Mouse (Mus musculus) adrenal gland (tissue): ENCODE measurements around the gene Rgs12.

ENCODE experiments used
- intact Hi-C: fragments of 180-260 bp; cut with DNase I; formaldehyde crosslinking; loops from one replicate; pipeline ENCODE4 v1.15.1; 2025

Rgs12 gene

DNA sequence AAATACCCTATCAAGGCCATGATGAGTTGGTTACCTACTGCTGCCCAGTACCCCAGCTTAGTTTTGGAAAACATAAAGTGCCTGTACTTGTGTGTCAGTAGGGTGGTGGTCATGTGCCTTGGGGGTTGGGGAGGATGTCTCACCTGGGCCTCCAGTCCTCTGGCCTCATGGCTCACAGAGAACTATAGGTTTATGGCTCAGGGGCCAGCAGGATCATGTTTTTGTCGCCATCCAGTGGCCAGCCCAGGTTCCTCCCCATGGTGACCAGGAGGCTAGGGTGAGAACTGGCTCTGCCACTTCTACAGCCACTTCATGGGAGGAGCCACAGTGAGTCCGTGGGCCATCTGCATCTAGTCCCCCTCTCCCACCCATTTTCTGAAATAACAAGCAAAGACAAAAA lies 75.7 kb downstream of the Rgs12 start:
- intact Hi-C loops = loop anchor here (2.0 to 5.0 kb wide), 2 partner anchors 38 to 108 kb away; no protein-coding TSS in a partner anchor

DNA sequence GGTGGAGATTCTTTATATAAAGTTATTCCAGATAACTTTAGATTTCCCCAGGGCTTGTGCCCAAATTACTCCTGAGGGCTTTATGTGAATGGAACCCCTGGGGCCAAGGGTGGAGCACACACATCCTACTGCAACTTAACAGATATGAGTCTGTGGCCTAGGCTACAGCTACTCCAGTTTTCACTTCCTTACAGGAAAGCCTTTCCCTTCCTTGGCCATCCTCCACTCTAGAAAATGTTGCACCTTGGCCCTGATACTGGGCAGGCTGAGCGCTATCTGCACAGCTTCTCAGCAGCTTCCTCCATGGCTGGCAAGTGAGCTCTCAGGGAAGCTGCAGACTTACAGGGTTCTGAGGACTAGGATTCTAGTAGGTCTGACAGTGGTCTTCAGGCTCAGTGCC lies 80.1 kb downstream of the Rgs12 start:
- intact Hi-C loops = loop anchor here (5.0 kb wide), 1 partner anchor 112 kb away; no protein-coding TSS in a partner anchor

DNA sequence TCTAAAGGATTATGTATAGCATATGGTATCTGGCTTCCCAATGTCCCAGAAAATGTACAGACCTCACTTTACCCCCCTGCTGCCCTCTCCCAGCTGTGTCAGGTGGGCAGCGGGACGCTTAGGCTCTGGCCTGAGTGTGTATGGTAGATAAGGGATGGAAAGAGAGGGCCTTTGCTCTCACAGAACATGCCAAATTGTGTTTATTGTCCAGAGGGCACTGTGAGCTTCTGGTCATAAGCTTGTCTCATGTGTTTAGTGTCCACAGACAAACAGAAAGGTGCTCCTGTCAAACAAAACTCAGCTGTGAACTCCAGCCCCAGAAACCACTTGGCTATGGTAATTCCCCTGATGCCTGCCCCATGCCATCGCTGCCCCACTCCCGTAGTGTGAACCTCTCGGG lies 80.5 kb downstream of the Rgs12 start:
- intact Hi-C loops = loop anchor here (5.0 kb wide), 1 partner anchor 112 kb away; no protein-coding TSS in a partner anchor

DNA sequence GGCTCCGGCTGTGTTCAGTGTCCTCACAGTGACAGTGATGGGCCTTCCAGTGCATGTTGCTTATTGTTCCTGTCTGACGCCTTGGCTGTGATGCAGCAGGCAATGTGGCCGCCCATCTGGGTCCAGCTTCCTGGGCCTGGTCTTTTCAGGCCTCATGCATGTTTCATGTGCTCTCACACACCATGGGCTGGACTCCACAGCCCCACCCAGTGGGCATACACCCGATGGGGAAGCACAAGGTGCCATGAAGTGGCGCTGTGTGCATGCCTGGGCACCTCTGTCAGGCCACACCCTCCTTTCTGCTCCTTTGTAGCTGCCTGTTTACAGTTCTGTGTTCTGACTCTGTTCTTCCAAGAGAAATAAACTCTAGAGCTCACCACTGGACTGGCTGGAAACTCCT lies 83.8 kb downstream of the Rgs12 start:
- intact Hi-C loops = no loop called here

DNA sequence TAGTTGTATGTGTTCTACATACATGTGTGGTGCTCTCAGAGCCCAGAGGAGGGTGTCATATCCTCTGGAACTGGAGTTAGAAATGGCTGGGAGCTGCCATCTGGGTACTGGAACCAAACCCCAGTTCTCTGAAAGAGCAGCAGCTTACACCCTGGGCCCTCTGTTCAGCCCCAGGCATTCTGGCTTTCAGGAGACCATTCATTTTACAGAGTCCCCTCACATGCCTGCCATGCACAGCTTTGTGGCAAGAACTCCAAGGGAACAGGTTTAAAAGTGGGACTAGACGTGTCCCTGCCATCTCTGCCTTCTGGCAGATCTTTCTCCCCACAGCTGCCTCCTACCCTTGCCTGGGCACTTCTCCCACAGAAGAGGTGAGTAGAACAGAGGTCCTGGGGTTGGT lies 84.4 kb downstream of the Rgs12 start:
- intact Hi-C loops = no loop called here

DNA sequence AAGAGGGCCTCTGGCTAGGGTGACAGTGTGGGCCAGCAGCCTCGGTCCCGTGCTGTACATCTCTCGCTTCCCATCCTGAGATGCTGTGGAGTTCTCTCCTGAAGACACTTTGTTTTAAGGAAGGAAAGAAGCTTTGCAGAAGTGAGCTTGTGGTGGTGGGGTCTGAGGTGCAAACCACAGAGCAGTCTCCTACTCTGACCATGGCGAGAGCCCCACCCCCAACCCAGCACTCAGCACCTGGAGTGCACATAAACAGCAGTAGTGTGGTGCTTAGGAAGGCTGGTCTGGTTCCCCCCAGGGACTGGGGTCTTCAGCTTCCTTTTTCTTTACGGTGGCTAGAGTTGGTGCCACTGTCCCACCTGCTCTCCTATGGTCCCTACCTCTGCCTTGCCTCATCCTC lies 85.9 kb downstream of the Rgs12 start:
- intact Hi-C loops = no loop called here

DNA sequence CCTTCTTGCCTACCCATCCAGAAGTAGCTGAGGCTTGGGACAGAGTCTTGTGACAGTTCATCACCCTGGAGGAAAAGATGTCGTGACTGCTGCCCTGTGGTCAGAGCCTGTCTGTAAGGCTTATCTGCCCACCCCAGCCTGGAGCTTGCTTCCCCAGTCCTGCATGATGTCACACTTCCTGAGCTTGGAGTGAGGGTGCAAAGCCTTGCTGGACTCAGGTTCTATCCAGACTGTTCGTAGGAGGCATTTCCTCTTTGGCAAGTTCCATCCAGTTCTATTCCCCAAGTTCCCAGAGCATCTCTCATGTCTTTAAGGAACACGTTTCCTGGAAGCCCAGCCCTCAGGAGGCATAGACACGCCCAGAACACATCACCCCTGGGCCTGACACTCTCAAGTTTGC lies 86.5 kb downstream of the Rgs12 start:
- intact Hi-C loops = no loop called here

DNA sequence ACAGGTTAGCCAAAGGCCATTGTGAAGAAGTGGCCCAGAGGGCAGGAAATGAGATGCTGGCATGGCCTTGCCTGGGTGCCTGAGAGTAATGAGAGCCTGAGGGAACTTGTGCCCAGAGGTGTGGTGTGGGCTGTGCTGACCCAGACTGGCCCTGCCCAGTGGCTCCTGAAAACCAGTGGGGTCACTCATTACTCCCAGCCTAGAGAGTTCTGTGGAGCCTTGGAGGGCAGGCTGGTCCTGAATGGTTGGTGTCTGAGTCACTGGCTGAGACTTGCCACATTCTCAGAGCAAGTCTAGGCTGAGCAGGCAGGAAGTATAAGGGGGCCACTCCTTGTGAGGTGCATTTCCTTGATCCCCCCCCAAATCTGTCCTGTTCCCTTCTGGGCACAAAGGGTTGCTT lies 88.2 kb downstream of the Rgs12 start:
- intact Hi-C loops = no loop called here

DNA sequence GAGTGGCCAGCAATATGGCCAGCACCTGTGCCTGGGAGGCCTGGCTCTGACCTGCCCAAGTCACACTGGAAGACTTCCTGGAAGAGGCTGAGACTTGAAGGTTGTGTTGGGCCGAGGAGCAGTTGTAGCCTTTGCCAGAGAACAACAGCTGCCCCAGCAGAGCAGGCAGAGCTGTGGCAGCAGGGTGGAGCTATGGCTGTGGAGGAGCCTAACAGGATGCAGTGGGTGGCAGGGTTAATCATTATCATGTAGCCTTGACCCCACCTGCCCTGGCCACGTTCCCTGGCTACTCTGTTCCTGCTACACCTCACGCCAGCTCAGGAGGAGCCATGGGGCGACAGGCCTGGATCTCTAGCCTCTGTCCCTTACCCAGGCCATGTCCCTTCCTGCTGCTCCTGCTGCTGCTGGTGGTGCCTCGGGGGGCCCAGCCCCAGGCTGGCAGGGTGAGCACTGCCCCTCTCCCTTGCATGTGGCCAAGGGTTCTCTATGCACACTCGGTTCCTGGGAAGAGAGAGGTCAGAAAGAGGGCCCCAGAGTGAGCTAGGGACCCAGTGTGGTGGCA lies 92.1 kb downstream of the Rgs12 start, which contains the start of gene Hgfac:
Gene Hgfac, plus strand, starts transcription at position 242 of the 562 bp plus-strand sequence.
- intact Hi-C loops = loop anchor here (5.0 kb wide), 1 partner anchor 54 kb away; no protein-coding TSS in a partner anchor

DNA sequence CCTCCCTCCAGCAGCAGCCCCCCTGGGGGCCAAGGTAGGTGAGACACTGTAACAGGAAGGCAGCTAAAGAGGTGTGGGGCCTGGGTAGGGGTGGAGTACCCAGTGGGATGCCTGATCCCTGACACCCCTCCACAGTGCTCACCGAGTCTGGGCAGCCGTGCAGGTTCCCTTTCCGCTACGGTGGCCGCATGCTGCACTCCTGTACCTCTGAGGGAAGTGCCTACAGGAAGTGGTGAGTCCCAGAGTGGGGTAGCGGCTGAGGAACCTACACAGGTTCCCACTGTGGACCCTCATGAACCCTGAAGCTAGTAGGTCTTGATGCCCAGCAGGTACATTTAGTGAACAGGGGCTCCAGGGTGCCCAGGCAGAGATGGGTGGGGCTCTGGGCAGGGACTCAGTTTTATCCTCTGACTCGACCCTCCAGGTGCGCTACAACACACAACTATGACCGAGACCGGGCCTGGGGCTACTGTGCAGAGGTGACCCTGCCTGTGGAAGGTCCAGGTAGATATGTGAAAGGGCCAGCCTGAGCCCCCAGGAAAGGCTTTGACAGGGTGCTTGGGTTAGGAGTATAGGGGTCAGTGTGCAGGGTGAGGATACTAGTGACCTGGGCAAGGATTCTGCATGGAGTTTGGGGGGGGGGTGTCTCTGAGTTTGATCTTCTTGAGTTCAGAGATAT lies 93.3 kb downstream of the Rgs12 start:
- intact Hi-C loops = loop anchor here (2.0 to 5.0 kb wide), 2 partner anchors 55 to 128 kb away; no protein-coding TSS in a partner anchor

DNA sequence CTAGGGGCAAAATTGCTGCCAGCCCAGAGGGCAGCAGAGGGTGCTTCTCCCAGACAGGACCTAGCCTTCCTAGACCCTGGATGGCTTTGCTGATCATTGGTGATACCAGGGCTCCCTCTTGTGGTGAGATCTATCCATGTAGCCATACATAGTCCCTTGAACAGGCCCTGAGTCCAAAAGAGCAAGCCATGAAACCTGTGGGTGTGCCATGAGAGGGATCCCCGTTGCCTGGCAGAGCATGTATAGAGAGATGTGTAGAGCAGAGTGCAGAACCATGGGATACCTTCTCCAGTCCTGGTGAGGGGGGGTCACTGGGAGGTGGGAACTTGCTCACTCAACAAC lies 93.8 kb downstream of the Rgs12 start:
- intact Hi-C loops = loop anchor here (2.0 to 5.0 kb wide), 2 partner anchors 56 to 128 kb away; no protein-coding TSS in a partner anchor

DNA sequence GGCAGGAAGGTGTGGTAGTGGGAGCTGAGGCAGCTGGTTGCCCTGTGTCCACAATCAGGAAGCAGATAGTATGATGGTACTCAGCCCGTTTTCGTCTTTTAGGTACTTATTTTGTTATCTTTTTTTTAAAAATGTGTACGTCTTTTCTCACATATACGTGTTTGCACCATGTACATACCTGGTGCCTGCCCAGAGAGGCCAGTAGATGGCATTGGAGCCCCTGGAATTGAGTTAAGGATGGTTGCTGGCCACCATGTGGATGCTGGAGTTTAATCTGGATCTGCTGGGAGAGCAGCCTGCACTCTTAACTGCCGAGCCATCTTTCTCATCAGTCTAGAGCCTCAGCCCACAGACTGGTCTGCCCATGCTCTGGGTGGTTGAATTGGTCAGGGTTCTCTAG lies 101.3 kb downstream of the Rgs12 start:
- intact Hi-C loops = loop anchor here (10.0 kb wide), 1 partner anchor 294 kb away; no protein-coding TSS in a partner anchor

DNA sequence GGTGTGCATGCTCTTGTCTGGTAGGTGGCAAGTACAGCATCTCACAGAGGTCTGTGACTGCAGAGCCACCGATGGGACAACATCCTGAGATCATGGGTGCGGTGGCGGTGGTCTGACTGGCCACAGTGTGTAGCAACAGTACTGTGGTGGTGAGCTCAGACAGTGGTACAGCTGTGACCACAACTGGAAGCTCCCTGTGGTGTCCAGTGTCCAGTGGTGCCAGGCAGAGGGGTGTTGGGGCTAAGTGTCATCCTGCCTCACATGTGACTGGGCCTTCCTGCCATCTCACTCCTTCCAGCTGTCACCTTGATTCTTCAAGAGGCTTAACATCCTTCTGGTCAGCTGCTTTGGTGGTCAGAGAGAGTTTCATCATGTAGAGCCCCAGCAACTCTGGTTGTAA lies 105.4 kb downstream of the Rgs12 start:
- intact Hi-C loops = loop anchor here (2.0 to 10.0 kb wide), 2 partner anchors 32 to 290 kb away; no protein-coding TSS in a partner anchor

DNA sequence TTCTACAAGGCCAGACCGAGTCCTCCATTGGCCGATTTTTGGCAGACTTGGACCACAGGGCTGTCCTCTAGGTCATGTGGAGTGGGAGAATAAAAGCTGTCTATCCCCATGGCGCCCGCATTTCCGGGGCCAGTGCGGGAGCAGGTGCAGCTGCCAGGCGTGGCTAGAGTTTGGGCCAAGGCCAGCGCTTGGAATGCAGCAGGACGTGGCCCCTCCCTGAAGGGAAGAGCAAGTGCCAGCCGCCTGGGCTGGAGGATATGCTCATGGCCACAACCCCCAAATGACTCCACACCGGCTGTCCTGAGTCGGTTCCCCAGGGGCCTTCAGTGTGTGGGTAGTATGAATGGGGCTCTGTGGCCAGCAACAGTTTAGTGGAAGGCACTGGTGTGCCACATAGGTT lies 105.8 kb downstream of the Rgs12 start:
- intact Hi-C loops = loop anchor here (2.0 to 10.0 kb wide), 2 partner anchors 32 to 290 kb away; no protein-coding TSS in a partner anchor

DNA sequence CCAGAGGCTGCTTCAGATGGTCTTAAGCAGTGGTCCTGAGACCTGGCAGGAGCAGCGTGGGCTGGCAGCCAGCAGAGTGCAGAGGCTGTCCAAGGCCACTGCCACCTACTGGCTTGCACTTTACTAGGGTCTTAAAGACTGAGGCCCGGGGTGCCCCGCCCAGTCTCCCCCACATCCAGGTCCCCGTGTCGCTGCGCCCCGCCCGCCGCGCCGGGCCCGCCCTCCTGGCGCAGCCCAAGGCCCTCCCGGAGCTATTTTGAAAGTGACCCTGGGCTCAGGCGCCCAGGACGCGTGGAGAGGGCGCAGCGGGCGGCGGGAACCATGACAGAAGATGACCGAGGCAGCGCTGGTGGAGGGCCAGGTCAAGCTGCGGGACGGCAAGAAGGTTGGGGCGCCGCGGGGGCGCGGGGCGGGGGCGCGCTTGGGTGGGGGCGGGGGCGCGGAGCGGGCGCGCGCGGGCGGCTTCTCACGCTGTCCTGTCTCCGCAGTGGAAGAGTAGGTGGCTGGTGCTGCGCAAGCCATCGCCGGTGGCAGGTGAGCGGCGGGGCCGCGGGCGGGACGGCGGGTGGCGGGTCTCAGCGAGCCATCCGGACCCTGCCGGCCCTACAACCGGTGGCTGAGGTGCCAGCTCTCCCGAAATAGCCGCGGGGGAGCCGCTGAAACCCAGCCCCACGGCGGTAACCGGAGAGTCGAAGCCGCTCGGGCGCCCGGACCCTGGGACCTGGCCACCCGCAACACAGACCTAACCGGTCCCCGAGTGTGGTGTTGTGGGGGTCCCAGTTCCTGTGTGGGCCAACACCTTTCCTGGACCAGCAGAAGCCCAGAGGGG lies 107.6 kb downstream of the Rgs12 start, which contains the start of gene Dok7:
Gene Dok7, plus strand, starts transcription at position 163 of the 829 bp plus-strand sequence.
- intact Hi-C loops = loop anchor here (10.0 kb wide), 1 partner anchor 288 kb away; no protein-coding TSS in a partner anchor

DNA sequence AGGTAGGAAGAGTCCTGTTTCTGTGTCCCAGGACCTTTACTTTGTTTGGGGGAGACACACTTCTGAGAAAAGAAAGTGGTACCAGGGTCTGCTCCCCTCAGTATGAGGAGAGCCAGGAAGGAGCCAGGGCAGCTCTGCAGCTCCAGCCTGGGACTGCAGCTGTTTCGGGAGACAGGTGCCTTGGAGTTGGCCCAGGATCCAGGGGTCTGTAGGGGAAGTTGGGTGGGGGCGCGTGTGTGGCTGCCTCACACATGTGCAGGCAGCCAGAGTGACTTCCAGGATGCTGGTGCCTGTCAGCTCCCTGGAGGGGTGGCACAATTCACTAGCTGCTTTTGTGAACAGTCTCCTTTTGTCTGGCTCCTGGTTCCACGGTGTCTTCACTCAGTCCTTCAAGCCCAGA lies 108.3 kb downstream of the Rgs12 start:
- intact Hi-C loops = loop anchor here (10.0 kb wide), 1 partner anchor 287 kb away; no protein-coding TSS in a partner anchor

DNA sequence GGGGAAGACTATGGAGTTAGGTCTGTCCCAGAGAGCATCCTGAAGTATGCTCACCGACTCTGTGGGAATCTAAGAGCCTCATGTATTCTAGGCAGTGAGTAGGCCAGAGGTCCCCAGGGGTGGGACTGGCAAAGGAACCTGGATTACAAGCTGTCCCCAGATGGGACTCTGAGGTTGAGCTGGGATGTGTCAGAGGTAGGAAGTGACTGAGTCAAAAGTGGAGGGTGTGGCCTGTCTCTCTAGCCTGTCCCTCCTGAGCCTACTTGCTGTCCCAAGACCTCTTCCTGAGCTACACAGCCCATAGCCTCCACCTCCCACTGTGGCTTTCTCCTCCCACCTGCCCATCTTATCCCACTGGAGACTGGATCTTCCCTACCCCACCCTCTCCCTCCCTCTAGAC lies 109.0 kb downstream of the Rgs12 start:
- intact Hi-C loops = loop anchor here (10.0 kb wide), 1 partner anchor 287 kb away; no protein-coding TSS in a partner anchor

DNA sequence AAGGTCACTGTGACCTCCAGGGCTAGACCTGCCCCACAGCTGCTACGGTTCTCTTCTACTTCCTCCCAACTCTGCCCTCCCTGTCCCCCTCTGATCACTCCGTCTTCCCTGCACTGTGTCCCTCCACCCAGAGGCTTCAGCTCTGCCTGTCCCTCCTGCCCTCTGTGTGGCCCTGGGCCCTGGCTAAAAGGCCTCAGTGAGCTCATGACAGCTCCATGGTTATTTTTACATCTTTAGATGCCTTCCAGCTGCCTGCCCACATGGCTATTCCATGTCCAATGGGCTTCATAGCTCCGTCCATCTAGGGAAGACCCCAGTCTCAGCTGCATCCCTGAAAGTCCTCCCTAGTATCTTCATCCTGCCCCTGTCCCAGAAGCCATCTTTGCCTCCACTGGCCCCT lies 110.9 kb downstream of the Rgs12 start:
- intact Hi-C loops = no loop called here

DNA sequence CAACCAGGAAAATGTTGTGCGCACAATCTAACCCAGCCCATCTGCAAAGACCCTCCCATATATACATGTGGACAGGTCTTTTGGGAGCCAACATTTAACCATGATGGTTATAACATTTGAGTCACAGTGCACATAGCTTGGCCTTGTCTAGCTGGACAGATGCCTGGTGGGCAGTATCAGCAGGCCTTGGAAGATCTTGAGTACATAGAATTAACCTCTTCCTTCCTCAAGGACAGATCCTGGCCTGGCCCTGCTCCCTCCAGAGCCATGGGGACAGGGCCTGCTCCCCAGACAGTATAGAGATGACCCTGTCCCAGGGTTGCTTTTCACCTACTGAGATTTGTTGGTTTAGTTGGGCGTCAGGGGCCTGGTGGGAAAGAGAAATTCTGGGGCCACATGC lies 120.6 kb downstream of the Rgs12 start:
- intact Hi-C loops = no loop called here

DNA sequence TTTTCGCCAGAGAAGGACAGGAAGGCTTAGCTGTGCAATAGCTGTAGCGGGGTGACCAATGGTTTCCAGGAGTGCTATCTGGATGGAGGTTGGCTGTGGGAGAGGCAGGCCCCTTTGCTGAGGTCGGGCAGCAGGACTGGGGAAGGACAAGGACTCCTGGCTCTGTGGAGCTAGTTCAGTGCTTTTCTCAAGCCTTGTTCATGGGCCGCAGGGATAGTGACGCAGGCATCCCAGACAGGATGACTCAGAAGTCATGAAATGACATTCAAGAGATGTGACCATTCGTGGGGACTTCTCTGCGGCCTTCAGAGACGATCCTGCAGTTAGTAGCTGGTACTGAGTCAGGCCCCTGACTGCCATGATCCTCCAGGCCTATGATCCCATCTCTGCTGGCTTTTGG lies 121.1 kb downstream of the Rgs12 start:
- intact Hi-C loops = no loop called here

DNA sequence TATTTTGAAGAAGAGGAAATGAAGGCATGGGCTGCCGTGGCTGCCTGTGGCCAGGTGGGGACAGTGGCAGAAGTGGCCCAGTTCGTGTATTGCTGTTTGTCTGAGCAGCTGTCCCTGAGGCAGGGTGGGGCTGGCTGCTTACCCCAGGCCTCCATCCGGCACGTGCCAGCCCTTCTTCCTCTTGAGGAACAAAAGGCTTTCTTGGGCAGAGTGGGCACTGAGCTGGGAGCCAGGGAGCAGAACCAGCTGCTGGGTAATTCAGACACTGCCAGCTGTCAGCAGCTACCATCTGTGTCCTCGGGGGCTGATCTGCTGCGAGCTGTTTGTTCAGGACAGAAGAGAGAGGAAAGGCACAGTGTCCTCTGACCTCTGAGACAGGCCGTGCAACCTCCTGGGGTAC lies 121.7 kb downstream of the Rgs12 start:
- intact Hi-C loops = no loop called here

DNA sequence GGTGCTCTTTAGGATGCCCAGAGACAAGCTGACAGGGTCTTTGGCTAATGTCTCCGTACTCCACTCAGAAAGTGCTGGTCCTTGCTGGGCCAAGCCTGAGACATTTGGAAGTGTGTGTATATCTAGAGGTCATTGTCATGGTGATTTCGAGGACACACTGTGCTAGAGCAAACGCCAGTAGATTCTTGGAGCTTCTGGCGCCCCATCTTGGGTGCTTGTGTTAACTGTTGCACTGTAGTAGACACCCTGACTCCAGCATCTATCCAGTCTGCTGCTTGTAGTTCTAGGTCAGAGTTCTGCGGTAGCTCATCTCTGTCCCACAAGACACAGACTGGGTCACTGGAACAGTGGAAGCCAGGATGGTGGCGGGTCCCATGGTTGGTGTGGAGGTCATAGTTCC lies 122.6 kb downstream of the Rgs12 start:
- intact Hi-C loops = no loop called here
